Mouse (Mus musculus): ENCODE data around the gene Tspan18.

DNA sequence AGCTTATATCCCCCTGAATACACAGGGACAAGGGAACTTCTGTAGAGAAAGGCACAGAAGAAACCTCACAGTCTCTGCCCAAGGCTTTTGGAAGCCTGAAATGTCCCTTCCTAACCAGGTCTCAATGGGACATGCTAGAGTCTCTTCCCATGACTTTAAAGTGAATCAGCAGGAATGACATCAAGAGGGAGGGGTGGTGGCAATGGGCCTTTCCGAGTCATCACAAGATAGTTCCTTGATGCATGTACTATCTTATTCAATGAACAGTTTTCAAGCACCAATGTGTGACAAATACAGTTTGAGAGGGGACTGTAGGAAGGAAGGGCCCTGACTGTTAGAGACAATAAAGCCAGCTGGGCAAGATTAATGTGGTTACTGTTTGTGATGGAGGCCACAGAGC, 20.3 kb upstream of the Tspan18 start:
- TF ChIP-seq POLR2A (IDR thresholded peaks at IDR 0.05; ENCODE audit: extremely low read depth, insufficient read depth, low read length) (no peak), CTCF (IDR thresholded peaks at IDR 0.05; ENCODE audit: low read depth, low read length) (no peak)

All from liver, adult 2 months (tissue).